Mouse (Mus musculus): ENCODE results near the gene Lzic. TPM values are rescaled to one million over a fixed set of nuclear protein-coding genes. Genes with fewer than 3 reads are reported as not detected.

Gene Lzic
- total and polyA plus RNA-seq, 3 experiments, result 25.0 to 26.2 TPM; not detected in 1

- no peak for DNase-seq (ENCODE audit: low read depth, low spot score)
- no peak for TF ChIP-seq POLR2AphosphoS5 (IDR thresholded peaks at IDR 0.05; ENCODE audit: borderline replicate concordance, low read depth, low read length)
- TF ChIP-seq MAZ (IDR thresholded peaks at IDR 0.05; ENCODE audit: low read depth, low read length), result no peak
- no peak for TF ChIP-seq SIN3A (IDR thresholded peaks at IDR 0.05; ENCODE audit: low read length)
- TF ChIP-seq ZNF384 (IDR thresholded peaks at IDR 0.05; ENCODE audit: low read depth, low read length), result no peak
- no peak for TF ChIP-seq NRF1 (IDR thresholded peaks at IDR 0.05; ENCODE audit: insufficient read depth, low read depth, low read length, poor library complexity, severe bottlenecking)
- TF ChIP-seq SMC3 (IDR thresholded peaks at IDR 0.05; ENCODE audit: low read depth, low read length), result no peak
- no peak for TF ChIP-seq CTCF (IDR thresholded peaks at IDR 0.05 in 2 of 3, conservative IDR thresholded peaks at IDR 0.05 in 1 of 3; ENCODE audit: control insufficient read depth in 1 of 3, insufficient read depth in 1 of 3, low read depth in 2 of 3, low read length in 3 of 3, poor library complexity in 1 of 3, severe bottlenecking in 1 of 3)
- no peak for TF ChIP-seq GATA1 (IDR thresholded peaks at IDR 0.05; ENCODE audit: low read depth, low read length)
- TF ChIP-seq HCFC1 (IDR thresholded peaks at IDR 0.05; ENCODE audit: low read depth, low read length), result no peak
- no peak for TF ChIP-seq ETS1 (IDR thresholded peaks at IDR 0.05; ENCODE audit: low read depth, low read length)
- TF ChIP-seq MAFK (IDR thresholded peaks at IDR 0.05; ENCODE audit: borderline replicate concordance, low read depth, low read length), result no peak
- no peak for TF ChIP-seq ZKSCAN1 (IDR thresholded peaks at IDR 0.05; ENCODE audit: low read depth, low read length)
- no peaks in the 10 kb centered on the region for H3K79me2 ChIP-seq (ENCODE audit: control insufficient read depth, insufficient read depth, low read length, poor library complexity)
- no peaks in the 10 kb centered on the region for H3K27me3 ChIP-seq (ENCODE audit: control insufficient read depth in 1 of 2, insufficient read depth in 2 of 2, low read length in 2 of 2)
- H3K9me3 ChIP-seq (replicated peaks; ENCODE audit: insufficient read depth, low read length), result no peaks in the 10 kb centered on the region
- H3K9ac ChIP-seq (ENCODE audit: control insufficient read depth, low read depth, low read length, poor library complexity, severe bottlenecking), result no peak within 1 kb of the TSS
- H3K4me3 ChIP-seq (ENCODE audit: control insufficient read depth in 1 of 2, insufficient read depth in 1 of 2, low read depth in 2 of 2, low read length in 2 of 2), result no peak within 1 kb of the TSS
- H3K27ac ChIP-seq (ENCODE audit: control insufficient read depth, low read depth, low read length), result no peak within 1 kb of the TSS
- no peaks in the 10 kb centered on the region for H3K36me3 ChIP-seq (ENCODE audit: control insufficient read depth in 1 of 2, insufficient read depth in 2 of 2, low read length in 2 of 2)
- no peaks in the 10 kb centered on the region for H3K4me1 ChIP-seq (ENCODE audit: control insufficient read depth in 1 of 2, insufficient read depth in 2 of 2, low read length in 2 of 2)
These were observed 8.0 kb upstream of the Lzic start, which contains the start of gene Tmem274 for GRCm38 (mm10) chr4:149477078-149477477. Tmem274 (plus strand) TSS chr4:149477378.

GRCm38 (mm10) chr4:149484566-149484965, 463 bp upstream of the Lzic start:
- peak overlapping the region; percentile 91 to 94 for H3K4me3 ChIP-seq (ENCODE audit: control insufficient read depth in 1 of 2, insufficient read depth in 1 of 2, low read depth in 2 of 2, low read length in 2 of 2)
- peaks cover 4% of the 10 kb centered on the region in 2 experiments; a peak in 2 of 4 replicates for H3K4me1 ChIP-seq (ENCODE audit: control insufficient read depth in 1 of 2, insufficient read depth in 2 of 2, low read length in 2 of 2)
- H3K36me3 ChIP-seq (ENCODE audit: control insufficient read depth in 1 of 2, insufficient read depth in 2 of 2, low read length in 2 of 2), result peaks cover 4 to 9% of the 10 kb centered on the region in 2 experiments
- peaks cover 18% of the 10 kb centered on the region for H3K79me2 ChIP-seq (ENCODE audit: control insufficient read depth, insufficient read depth, low read length, poor library complexity)
- H3K9ac ChIP-seq (ENCODE audit: control insufficient read depth, low read depth, low read length, poor library complexity, severe bottlenecking), result peak overlapping the region; percentile 79
- TF ChIP-seq CTCF (IDR thresholded peaks at IDR 0.05 in 2 of 3, conservative IDR thresholded peaks at IDR 0.05 in 1 of 3; ENCODE audit: control insufficient read depth in 1 of 3, insufficient read depth in 1 of 3, low read depth in 2 of 3, low read length in 3 of 3, poor library complexity in 1 of 3, severe bottlenecking in 1 of 3) (no peak), BHLHE40 (IDR thresholded peaks at IDR 0.05; ENCODE audit: borderline replicate concordance, low read depth, low read length) (no peak), ELF1 (IDR thresholded peaks at IDR 0.05; ENCODE audit: low read depth, low read length) (no peak), CHD2 (IDR thresholded peaks at IDR 0.05; ENCODE audit: low read length) (no peak), GABPA (IDR thresholded peaks at IDR 0.05; ENCODE audit: low read depth, low read length) (no peak), NRF1 (IDR thresholded peaks at IDR 0.05; ENCODE audit: insufficient read depth, low read depth, low read length, poor library complexity, severe bottlenecking) (no peak), TBP (IDR thresholded peaks at IDR 0.05; ENCODE audit: low read depth, low read length) (no peak), UBTF (IDR thresholded peaks at IDR 0.05; ENCODE audit: borderline replicate concordance, insufficient read depth, low read depth, low read length) (no peak), MYC (IDR thresholded peaks at IDR 0.05; ENCODE audit: low read depth, low read length) (no peak), TCF12 (IDR thresholded peaks at IDR 0.05; ENCODE audit: low read depth, low read length) (no peak), MAZ (IDR thresholded peaks at IDR 0.05; ENCODE audit: low read depth, low read length) (no peak), SIN3A (IDR thresholded peaks at IDR 0.05; ENCODE audit: low read length) (no peak)
- DNase-seq (ENCODE audit: low read depth, low spot score), result no peak
- H3K27ac ChIP-seq (ENCODE audit: control insufficient read depth, low read depth, low read length), result peak overlapping the region; percentile 65
- no peaks in the 10 kb centered on the region for H3K9me3 ChIP-seq (replicated peaks; ENCODE audit: insufficient read depth, low read length)
- H3K27me3 ChIP-seq (ENCODE audit: control insufficient read depth in 1 of 2, insufficient read depth in 2 of 2, low read length in 2 of 2), result no peaks in the 10 kb centered on the region
